Mouse (Mus musculus): ENCODE measurements around the gene Ramp2. TPM values are rescaled to one million over a fixed set of nuclear protein-coding genes. Genes with fewer than 3 reads are reported as not detected.
A peak's percentile ranks its signal among the peaks of the same experiment; 100 is the strongest.

The Ramp2 gene
- 43.7 and 49.6 TPM in 2 replicates for polyA plus RNA-seq (2016; fragmentation: Nextera tagmentation; extraction: Ambion mirVana)

DNA sequence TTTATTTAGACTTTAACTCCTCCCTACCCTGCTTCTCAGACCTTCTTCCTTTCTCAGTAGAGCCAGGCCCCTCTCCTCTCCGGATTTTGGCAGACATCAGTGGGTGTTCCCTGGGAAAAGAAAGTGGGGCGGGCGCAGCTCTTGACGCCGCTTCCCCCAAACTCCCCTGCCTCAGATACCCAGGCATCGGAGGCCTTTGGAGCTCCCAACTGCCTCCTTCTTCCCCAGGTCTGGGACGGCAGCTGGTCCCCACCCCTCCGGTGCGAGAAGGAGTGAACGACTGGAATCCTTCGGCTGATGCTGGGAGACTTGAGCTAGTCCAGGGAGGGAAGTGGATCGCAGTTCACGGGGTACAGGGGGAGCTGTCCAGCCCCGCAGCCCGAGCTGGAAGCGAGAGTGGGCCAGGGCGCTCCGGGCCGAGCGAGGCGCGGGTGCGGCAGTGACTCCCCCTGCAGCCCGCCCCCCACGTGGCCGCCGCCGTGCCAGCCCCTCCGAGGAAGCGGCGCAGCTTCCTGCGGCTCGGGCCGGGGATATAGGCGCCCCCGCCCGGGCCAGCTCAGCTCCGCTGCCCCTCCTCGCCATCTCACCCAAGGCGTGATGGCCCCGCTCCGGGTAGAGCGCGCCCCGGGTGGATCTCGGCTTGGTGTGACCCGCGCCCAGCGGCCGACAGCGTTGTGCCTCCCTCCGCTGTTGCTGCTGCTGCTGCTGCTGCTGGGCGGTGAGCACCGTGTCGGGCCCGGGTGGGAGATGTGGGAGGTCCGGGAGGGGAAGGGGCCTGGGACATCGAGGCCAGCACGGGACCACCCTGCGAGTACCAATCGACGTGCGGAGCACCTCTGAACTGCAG lies at the start of gene Ramp2:
Gene Ramp2 (plus strand): TSS at position 174 of the 847 bp plus-strand sequence.
- H3K9ac ChIP-seq, result peak within 1 kb of the TSS; percentile 76
- no peaks in the 10 kb centered on the region for H3K9me3 ChIP-seq
- 0 out of 2 replicates have a peak within 1 kb of the TSS, but pooled peaks have one; percentile 20 for H3K27ac ChIP-seq
- under 1% methylated on average over 62 of the region's 63 CpGs for WGBS
- H3K27me3 ChIP-seq, result peaks cover 52% of the 10 kb centered on the region
- no peaks in the 10 kb centered on the region for H3K36me3 ChIP-seq (replicated peaks)
- peak within 1 kb of the TSS; percentile 61 for H3K4me3 ChIP-seq (replicated peaks)
- peak within 1 kb of the TSS; percentile 98 for H3K4me2 ChIP-seq
- H3K4me1 ChIP-seq, result peaks cover 18% of the 10 kb centered on the region
- peak; percentile 60 for ATAC-seq (ENCODE audit: low FRiP score)

DNA sequence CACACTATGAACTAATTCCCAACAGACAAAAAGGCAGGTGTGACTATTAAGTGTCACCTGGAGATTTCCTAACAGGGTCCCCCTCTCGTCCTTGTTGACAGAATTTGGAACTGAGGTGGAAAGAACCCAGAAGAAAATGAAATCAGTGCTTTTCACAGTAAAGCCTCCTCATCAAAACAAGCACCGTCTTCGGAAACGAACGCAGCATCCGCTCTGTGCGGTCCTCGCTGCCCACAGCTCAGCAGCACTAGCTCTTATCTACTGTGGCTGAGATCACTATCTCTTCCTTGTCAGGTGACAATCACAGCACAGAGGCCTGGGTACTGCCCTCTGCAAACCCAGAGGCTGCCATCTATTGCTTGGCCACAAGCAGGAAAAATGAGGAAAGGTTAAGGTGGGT lies 49.7 kb upstream of the Ramp2 start:
- Histone ChIP-seq H3K4me1 (peaks cover 8% of the 10 kb centered on the region; the same call in 1 of the 2 replicates), H3K27me3 (no peaks in the 10 kb centered on the region), H3K4me2 (no peak overlapping the region), H3K4me3 (replicated peaks) (no peak overlapping the region), H3K9ac (no peak overlapping the region), H3K9me3 (no peaks in the 10 kb centered on the region), H3K36me3 (replicated peaks) (no peaks in the 10 kb centered on the region; the same call in 1 of the 2 replicates), H3K27ac (no peak overlapping the region)
- WGBS, result 93% methylated on average over 8 of the region's 8 CpGs
- ATAC-seq (ENCODE audit: low FRiP score), result no peak

GRCm38 (mm10) chr11:101199555-101199954 lies 46.3 kb upstream of the Ramp2 start:
- Histone ChIP-seq H3K27ac (no peak overlapping the region), H3K36me3 (replicated peaks) (peaks cover 9% of the 10 kb centered on the region)

GRCm38 (mm10) chr11:101200986-101201385 lies 44.8 kb upstream of the Ramp2 start:
- H3K9me3 ChIP-seq, result no peaks in the 10 kb centered on the region
- no peak overlapping the region for H3K4me2 ChIP-seq
- H3K4me1 ChIP-seq, result 0 out of 2 replicates have a peak, but pooled peaks cover 4% of the 10 kb centered on the region
- no peaks in the 10 kb centered on the region for H3K27me3 ChIP-seq
- 24% methylated on average over 7 of the region's 7 CpGs for WGBS
- H3K9ac ChIP-seq, result no peak overlapping the region
- no peak overlapping the region for H3K27ac ChIP-seq
- ATAC-seq (ENCODE audit: low FRiP score), result no peak
- H3K4me3 ChIP-seq (replicated peaks), result no peak overlapping the region
- H3K36me3 ChIP-seq (replicated peaks), result peaks cover 9% of the 10 kb centered on the region

More at GRCm38 (mm10) chr11:101199555-101199954, 46.3 kb upstream of the Ramp2 start:
- Histone ChIP-seq H3K4me3 (replicated peaks) (no peak overlapping the region), H3K9ac (no peak overlapping the region), H3K27me3 (no peaks in the 10 kb centered on the region), H3K4me1 (0 out of 2 replicates have a peak, but pooled peaks cover 4% of the 10 kb centered on the region), H3K4me2 (no peak overlapping the region), H3K9me3 (no peaks in the 10 kb centered on the region)
- 92% methylated on average over 3 of the region's 3 CpGs for WGBS
- no peak for ATAC-seq (ENCODE audit: low FRiP score)

GRCm38 (mm10) chr11:101211970-101212369 lies 33.9 kb upstream of the Ramp2 start:
- Histone ChIP-seq H3K36me3 (replicated peaks) (0 out of 2 replicates have a peak, but pooled peaks cover 6% of the 10 kb centered on the region), H3K9me3 (no peaks in the 10 kb centered on the region), H3K4me3 (replicated peaks) (no peak overlapping the region), H3K4me1 (no peaks in the 10 kb centered on the region), H3K27ac (no peak overlapping the region), H3K27me3 (no peaks in the 10 kb centered on the region), H3K9ac (no peak overlapping the region), H3K4me2 (no peak overlapping the region)
- 46% methylated on average over 3 of the region's 3 CpGs for WGBS
- no peak for ATAC-seq (ENCODE audit: low FRiP score)

GRCm38 (mm10) chr11:101216936-101217335 lies 28.9 kb upstream of the Ramp2 start:
- Histone ChIP-seq H3K27ac (no peak overlapping the region), H3K4me1 (no peaks in the 10 kb centered on the region), H3K27me3 (no peaks in the 10 kb centered on the region), H3K4me2 (no peak overlapping the region), H3K4me3 (replicated peaks) (no peak overlapping the region), H3K9ac (no peak overlapping the region), H3K9me3 (no peaks in the 10 kb centered on the region), H3K36me3 (replicated peaks) (no peaks in the 10 kb centered on the region)
- 91% methylated on average over 5 of the region's 5 CpGs for WGBS
- no peak for ATAC-seq (ENCODE audit: low FRiP score)

DNA sequence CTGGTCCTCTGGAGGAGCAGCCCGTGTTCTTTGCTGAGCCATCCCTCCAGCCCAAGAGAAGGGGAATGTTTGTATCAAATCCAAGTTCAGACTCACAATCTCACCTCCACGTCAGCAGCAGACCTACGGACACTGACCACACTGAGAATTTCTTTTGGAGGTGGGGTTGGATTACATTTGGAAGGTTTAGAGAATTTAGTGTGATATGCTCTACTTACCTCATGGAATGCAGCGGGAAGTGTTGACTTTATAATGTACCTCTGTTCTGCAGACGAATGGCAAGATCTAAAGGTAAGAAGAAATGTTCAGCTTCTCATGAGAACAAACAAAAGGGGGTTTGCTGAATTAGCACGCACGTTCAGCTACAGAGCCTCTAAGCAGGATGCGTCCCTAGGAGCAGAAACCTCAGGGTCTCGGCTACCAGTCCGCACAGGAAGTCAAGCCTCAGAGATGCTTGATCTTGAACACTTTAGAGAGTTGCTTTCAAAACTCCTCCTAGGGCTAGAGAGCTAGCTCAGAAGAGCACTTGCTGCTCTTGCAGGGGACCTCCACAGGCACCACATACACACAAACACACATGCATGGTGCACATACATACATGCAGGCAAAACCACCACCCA lies 27.3 kb upstream of the Ramp2 start:
- Histone ChIP-seq H3K4me1 (no peaks in the 10 kb centered on the region), H3K9me3 (no peaks in the 10 kb centered on the region), H3K9ac (no peak overlapping the region), H3K4me3 (replicated peaks) (no peak overlapping the region), H3K27ac (no peak overlapping the region), H3K36me3 (replicated peaks) (no peaks in the 10 kb centered on the region), H3K27me3 (no peaks in the 10 kb centered on the region), H3K4me2 (no peak overlapping the region)
- ATAC-seq (ENCODE audit: low FRiP score), result no peak
- WGBS, result 84% methylated on average over 10 of the region's 10 CpGs

- Histone ChIP-seq H3K27ac (no peak overlapping the region), H3K9ac (no peak overlapping the region), H3K4me3 (replicated peaks) (no peak overlapping the region), H3K4me1 (peaks cover 7% of the 10 kb centered on the region; the same call in 1 of the 2 replicates), H3K36me3 (replicated peaks) (no peaks in the 10 kb centered on the region), H3K27me3 (peaks cover 4% of the 10 kb centered on the region; the same call in 1 of the 2 replicates), H3K9me3 (no peaks in the 10 kb centered on the region), H3K4me2 (no peak overlapping the region)
- WGBS, result 65% methylated on average over 2 of the region's 2 CpGs
- no peak for ATAC-seq (ENCODE audit: low FRiP score)
Observed at GRCm38 (mm10) chr11:101220853-101221252, 25.0 kb upstream of the Ramp2 start.

DNA sequence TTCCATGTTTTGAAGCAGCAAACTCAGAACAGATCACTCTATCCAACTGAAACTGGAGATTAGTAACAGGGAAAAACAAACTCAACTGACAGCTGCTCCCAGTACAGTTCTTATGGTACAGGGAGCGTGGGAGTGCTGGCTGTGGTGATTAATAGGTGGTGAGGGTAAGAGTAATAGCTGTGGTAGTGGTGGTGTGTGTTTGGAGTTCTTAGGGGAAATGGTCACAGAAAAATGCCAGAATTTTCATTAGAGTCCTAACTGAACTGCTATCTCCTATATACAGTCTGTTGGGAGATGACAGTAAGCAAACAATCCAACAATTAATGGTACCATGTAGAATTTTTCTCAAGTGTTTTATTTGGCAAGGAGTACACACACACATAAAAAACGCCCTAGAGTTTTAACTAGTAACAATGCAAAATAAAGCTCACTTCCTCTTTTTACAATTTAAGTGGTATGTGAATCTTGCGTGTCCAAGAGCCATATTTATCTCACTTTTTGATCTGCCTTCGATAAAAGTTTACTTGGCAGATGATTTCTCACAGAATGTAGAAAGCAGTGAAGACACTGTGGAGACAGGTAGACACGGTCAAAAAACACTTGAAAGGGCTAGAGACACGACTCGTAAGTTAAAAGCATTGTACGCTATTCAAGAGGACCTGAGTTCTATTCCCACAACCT lies 24.4 kb upstream of the Ramp2 start:
- H3K4me2 ChIP-seq, result no peak overlapping the region
- H3K4me1 ChIP-seq, result peaks cover 11% of the 10 kb centered on the region
- no peaks in the 10 kb centered on the region for H3K36me3 ChIP-seq (replicated peaks)
- WGBS, result 90% methylated on average over 8 of the region's 8 CpGs
- ATAC-seq (ENCODE audit: low FRiP score), result no peak
- no peak overlapping the region for H3K4me3 ChIP-seq (replicated peaks)
- H3K9ac ChIP-seq, result no peak overlapping the region
- H3K9me3 ChIP-seq, result no peaks in the 10 kb centered on the region
- no peak overlapping the region for H3K27ac ChIP-seq
- peaks cover 4% of the 10 kb centered on the region; the same call in 1 of the 2 replicates for H3K27me3 ChIP-seq

GRCm38 (mm10) chr11:101224337-101224736 lies 21.5 kb upstream of the Ramp2 start:
- Histone ChIP-seq H3K36me3 (replicated peaks) (no peaks in the 10 kb centered on the region), H3K4me3 (replicated peaks) (no peak overlapping the region), H3K27me3 (peaks cover 13% of the 10 kb centered on the region; the same call in 1 of the 2 replicates), H3K9me3 (no peaks in the 10 kb centered on the region), H3K4me2 (no peak overlapping the region), H3K9ac (no peak overlapping the region), H3K27ac (no peak overlapping the region), H3K4me1 (peaks cover 12% of the 10 kb centered on the region)
- 94% methylated on average over 3 of the region's 3 CpGs for WGBS
- no peak for ATAC-seq (ENCODE audit: low FRiP score)

GRCm38 (mm10) chr11:101225331-101226064 lies 20.3 kb upstream of the Ramp2 start:
- H3K9ac ChIP-seq, result peak overlapping the region; percentile 84
- H3K4me1 ChIP-seq, result peaks cover 21% of the 10 kb centered on the region
- no peaks in the 10 kb centered on the region for H3K36me3 ChIP-seq (replicated peaks)
- peaks cover 13% of the 10 kb centered on the region for H3K27me3 ChIP-seq
- peak overlapping the region; percentile 99 for H3K4me2 ChIP-seq
- ATAC-seq (ENCODE audit: low FRiP score), result no peak
- no peak overlapping the region for H3K27ac ChIP-seq
- peak overlapping the region; percentile 81 for H3K4me3 ChIP-seq (replicated peaks)
- no peaks in the 10 kb centered on the region for H3K9me3 ChIP-seq
- 18% methylated on average over 25 of the region's 25 CpGs for WGBS
